Mouse (Mus musculus) T-helper 1 cell (primary cell): ENCODE results near the gene 1700025G04Rik.

Experiments used
- in situ Hi-C: fragments of 300-600 bp; cut with MboI, MseI; formaldehyde crosslinking; loops from one replicate; pipeline ENCODE4 v1.15.1; 2025; ENCODE audit warnings: high pct_unique_total_duplicates

Gene 1700025G04Rik

GRCm38 (mm10) chr1:151995948-151996697 lies 93.8 kb downstream of the 1700025G04Rik start:
- in situ Hi-C loops, result no loop called here

- in situ Hi-C loops, result no loop called here
Observed at GRCm38 (mm10) chr1:151994271-151994670, 95.7 kb downstream of the 1700025G04Rik start.

- in situ Hi-C loops, result no loop called here
Observed at GRCm38 (mm10) chr1:151991505-151991904, 98.4 kb downstream of the 1700025G04Rik start.

GRCm38 (mm10) chr1:151990615-151991014 lies 99.3 kb downstream of the 1700025G04Rik start:
- in situ Hi-C loops, result no loop called here

- in situ Hi-C loops, result no loop called here
Observed at GRCm38 (mm10) chr1:151988713-151989112, 101.2 kb downstream of the 1700025G04Rik start.

- in situ Hi-C loops, result no loop called here
Observed at GRCm38 (mm10) chr1:151988066-151988465, 101.9 kb downstream of the 1700025G04Rik start.

- in situ Hi-C loops, result no loop called here
Observed at GRCm38 (mm10) chr1:151986024-151986778, 103.7 kb downstream of the 1700025G04Rik start.

GRCm38 (mm10) chr1:151985056-151985455 lies 104.9 kb downstream of the 1700025G04Rik start:
- in situ Hi-C loops, result no loop called here

GRCm38 (mm10) chr1:151983991-151984390 lies 105.9 kb downstream of the 1700025G04Rik start:
- in situ Hi-C loops, result no loop called here

- in situ Hi-C loops, result no loop called here
Observed at GRCm38 (mm10) chr1:151980498-151980897, 109.4 kb downstream of the 1700025G04Rik start.

GRCm38 (mm10) chr1:151979803-151980456 lies 110.0 kb downstream of the 1700025G04Rik start:
- in situ Hi-C loops, result no loop called here

- in situ Hi-C loops, result no loop called here
Observed at GRCm38 (mm10) chr1:151978751-151979150, 111.2 kb downstream of the 1700025G04Rik start.

GRCm38 (mm10) chr1:151977596-151977995 lies 112.3 kb downstream of the 1700025G04Rik start:
- in situ Hi-C loops, result no loop called here

- in situ Hi-C loops, result no loop called here
Observed at GRCm38 (mm10) chr1:151976850-151977249, 113.1 kb downstream of the 1700025G04Rik start.

- in situ Hi-C loops, result no loop called here
Observed at GRCm38 (mm10) chr1:151975418-151976379, 114.2 kb downstream of the 1700025G04Rik start.

- in situ Hi-C loops, result no loop called here
Observed at GRCm38 (mm10) chr1:151974887-151975286, 115.0 kb downstream of the 1700025G04Rik start.

GRCm38 (mm10) chr1:151974424-151974823 lies 115.5 kb downstream of the 1700025G04Rik start:
- in situ Hi-C loops, result no loop called here

GRCm38 (mm10) chr1:151973110-151973700 lies 116.7 kb downstream of the 1700025G04Rik start:
- in situ Hi-C loops, result no loop called here

GRCm38 (mm10) chr1:151971581-151971980 lies 118.3 kb downstream of the 1700025G04Rik start:
- in situ Hi-C loops, result no loop called here

GRCm38 (mm10) chr1:151968126-151968525 lies 121.8 kb downstream of the 1700025G04Rik start:
- in situ Hi-C loops, result no loop called here

GRCm38 (mm10) chr1:151964811-151965210 lies 125.1 kb downstream of the 1700025G04Rik start:
- in situ Hi-C loops, result no loop called here
